Mouse (Mus musculus): ENCODE data around the gene Scg5.

Gene Scg5

GRCm38 (mm10) chr2:113828943-113829882, at the start of gene Scg5:
Scg5 (minus strand) TSS chr2:113829121.
- peak; percentile 96 for DNase-seq

GRCm38 (mm10) chr2:113870115-113870514, 41.2 kb upstream of the Scg5 start:
- DNase-seq: no peak

GRCm38 (mm10) chr2:113868404-113868803, 39.5 kb upstream of the Scg5 start:
- DNase-seq: no peak

- no peak for DNase-seq
These were observed 37.2 kb upstream of the Scg5 start for GRCm38 (mm10) chr2:113866155-113866554.

GRCm38 (mm10) chr2:113849141-113849540, 20.2 kb upstream of the Scg5 start:
- DNase-seq: no peak

- DNase-seq: peak; percentile 90
These were observed 19.6 kb upstream of the Scg5 start, which contains the start of gene Arhgap11a for GRCm38 (mm10) chr2:113848245-113849121. Arhgap11a (minus strand) TSS chr2:113848661.

- peak; percentile 31 for DNase-seq
These were observed 18.8 kb upstream of the Scg5 start for GRCm38 (mm10) chr2:113847678-113848244.

- no peak for DNase-seq
These were observed 16.2 kb upstream of the Scg5 start for GRCm38 (mm10) chr2:113845081-113845480.

GRCm38 (mm10) chr2:113841656-113842437, 12.9 kb upstream of the Scg5 start:
- no peak for DNase-seq

- DNase-seq: no peak
These were observed 10.6 kb upstream of the Scg5 start for GRCm38 (mm10) chr2:113839488-113839887.

- DNase-seq: no peak
These were observed 6.3 kb upstream of the Scg5 start for GRCm38 (mm10) chr2:113835219-113835618.

GRCm38 (mm10) chr2:113828086-113828942, 607 bp downstream of the Scg5 start:
- DNase-seq: no peak

GRCm38 (mm10) chr2:113823909-113824308, 5.0 kb downstream of the Scg5 start:
- peak; percentile 56 for DNase-seq

- DNase-seq: no peak
These were observed 6.6 kb downstream of the Scg5 start for GRCm38 (mm10) chr2:113822367-113822766.

GRCm38 (mm10) chr2:113821176-113821734, 7.7 kb downstream of the Scg5 start:
- no peak for DNase-seq

GRCm38 (mm10) chr2:113820117-113820516, 8.8 kb downstream of the Scg5 start:
- no peak for DNase-seq

- no peak for DNase-seq
These were observed 11.0 kb downstream of the Scg5 start for GRCm38 (mm10) chr2:113817681-113818606.

- DNase-seq: peak; percentile 67
These were observed 21.3 kb downstream of the Scg5 start for GRCm38 (mm10) chr2:113807640-113808039.

- peak; percentile 61 for DNase-seq
These were observed 21.9 kb downstream of the Scg5 start for GRCm38 (mm10) chr2:113806851-113807577.
